ENCODE assay signal across 24 mouse cellular contexts in genomic region chr5:88950337-88950736, GRCm38 (mm10).
DNase-seq lines count a peak whose midpoint lies in the region; ATAC-seq lines count a peak whose summit lies in the region.
"Had no signal": no experiment of that assay in that cellular context is flagged by ENCODE, and none has a peak within 500 bp of the region (broad histone marks: within the 10 kb centered on the region; RNA-seq: fewer than 3 reads in every experiment).

No protein-coding gene starts in this region.

- 88% methylated on average over 7 of the region's 7 CpGs for WGBS in midbrain, embryonic 11.5 days
- WGBS in midbrain, embryonic 10.5 days = 91% methylated on average over 7 of the region's 7 CpGs
- 60% methylated on average over 7 of the region's 7 CpGs for WGBS in forebrain, embryonic 16.5 days

- H3K9me3 ChIP-seq in midbrain, embryonic 11.5 days (ENCODE audit: control insufficient read depth, low read length) = no peaks in the 10 kb centered on the region
- H3K9me3 ChIP-seq in midbrain, embryonic 10.5 days (replicated peaks) = no peaks in the 10 kb centered on the region
- H3K9me3 ChIP-seq in forebrain, embryonic 16.5 days (ENCODE audit: control insufficient read depth, low read length) = no peaks in the 10 kb centered on the region
- H3K9me3 ChIP-seq: embryonic facial prominence, embryonic 10.5 days; heart, embryonic 10.5 days; hindbrain, embryonic 10.5 days; liver, embryonic 13.5 days; neural tube, embryonic 12.5 days had no signal

- no peak overlapping the region for H3K9ac ChIP-seq in midbrain, embryonic 11.5 days (ENCODE audit: low read length)
- no peak overlapping the region for H3K9ac ChIP-seq in forebrain, embryonic 16.5 days (replicated peaks; ENCODE audit: low read depth, low read length)
- H3K9ac ChIP-seq: liver, embryonic 13.5 days; lung, embryonic 14.5 days; neural tube, embryonic 12.5 days had no signal

- no peaks in the 10 kb centered on the region for H3K4me1 ChIP-seq in midbrain, embryonic 11.5 days (ENCODE audit: control insufficient read depth, insufficient read depth, low read length)
- H3K4me1 ChIP-seq in midbrain, embryonic 10.5 days = peaks cover 10% of the 10 kb centered on the region
- H3K4me1 ChIP-seq in forebrain, embryonic 16.5 days (replicated peaks; ENCODE audit: control insufficient read depth, insufficient read depth, low read length) = 0 out of 2 replicates have a peak, but pooled peaks cover 2% of the 10 kb centered on the region
- H3K4me1 ChIP-seq: embryonic facial prominence, embryonic 10.5 days; heart, embryonic 10.5 days; hindbrain, embryonic 10.5 days; neural tube, embryonic 12.5 days had no signal

- H3K36me3 ChIP-seq in midbrain, embryonic 11.5 days (ENCODE audit: control insufficient read depth, insufficient read depth, low read length) = no peaks in the 10 kb centered on the region
- no peaks in the 10 kb centered on the region for H3K36me3 ChIP-seq in midbrain, embryonic 10.5 days
- H3K36me3 ChIP-seq in forebrain, embryonic 16.5 days (ENCODE audit: control insufficient read depth, insufficient read depth) = no peaks in the 10 kb centered on the region
- H3K36me3 ChIP-seq: embryonic facial prominence, embryonic 10.5 days; heart, embryonic 10.5 days; hindbrain, embryonic 10.5 days; liver, embryonic 13.5 days; neural tube, embryonic 12.5 days had no signal

- ATAC-seq in midbrain, embryonic 11.5 days (ENCODE audit: low FRiP score) = no peak
- ATAC-seq in forebrain, embryonic 16.5 days = peak; percentile 78
- ATAC-seq: activated CD4-positive, CD25-positive, alpha-beta regulatory T cell, adult 4 months; hindbrain, postnatal 0 days; intestine, embryonic 16.5 days had no signal

- H3K27me3 ChIP-seq in midbrain, embryonic 11.5 days (ENCODE audit: control insufficient read depth, insufficient read depth, low read length) = no peaks in the 10 kb centered on the region
- H3K27me3 ChIP-seq in midbrain, embryonic 10.5 days (ENCODE audit: low read depth, poor library complexity, severe bottlenecking) = no peaks in the 10 kb centered on the region
- no peaks in the 10 kb centered on the region for H3K27me3 ChIP-seq in forebrain, embryonic 16.5 days (replicated peaks; ENCODE audit: control insufficient read depth, insufficient read depth, low read length)
- H3K27me3 ChIP-seq: liver, embryonic 13.5 days; neural tube, embryonic 12.5 days had no signal

- H3K4me3 ChIP-seq in midbrain, embryonic 11.5 days (ENCODE audit: low read depth, low read length) = no peak overlapping the region
- no peak overlapping the region for H3K4me3 ChIP-seq in midbrain, embryonic 10.5 days
- no peak overlapping the region for H3K4me3 ChIP-seq in forebrain, embryonic 16.5 days (replicated peaks; ENCODE audit: low read length)
- H3K4me3 ChIP-seq: embryonic facial prominence, embryonic 10.5 days; heart, embryonic 10.5 days; hindbrain, embryonic 10.5 days; left cerebral cortex, adult 2 months; liver, embryonic 13.5 days; neural tube, embryonic 12.5 days had no signal

- DNase-seq in heart, adult 11 months = peak; percentile 90
- no peak for DNase-seq in heart, postnatal 4 days
- DNase-seq in midbrain, embryonic 11.5 days (ENCODE audit: low spot score, missing footprints) = peak; percentile 66
- DNase-seq in midbrain, embryonic 10.5 days (ENCODE audit: low spot score) = no peak
- no peak for DNase-seq in urinary bladder, postnatal 10 days (ENCODE audit: low spot score)
- no peak for DNase-seq in kidney, postnatal 25 days
- DNase-seq: adrenal gland, adult 8-10 months; cerebellum, adult 11-12 months; kidney, adult 9 months; kidney, postnatal 14 days; liver, embryonic 13.5 days; lung, embryonic 14.5 days; midbrain, embryonic 14.5 days; right cerebral cortex, postnatal 14 days had no signal

- no peak overlapping the region for H3K4me2 ChIP-seq in midbrain, embryonic 11.5 days
- H3K4me2 ChIP-seq in forebrain, embryonic 16.5 days (ENCODE audit: low read length) = no peak overlapping the region
- H3K4me2 ChIP-seq: liver, embryonic 13.5 days; lung, embryonic 14.5 days; neural tube, embryonic 12.5 days had no signal

- no peak overlapping the region for H3K27ac ChIP-seq in midbrain, embryonic 11.5 days (ENCODE audit: low read depth, low read length)
- no peak overlapping the region for H3K27ac ChIP-seq in midbrain, embryonic 10.5 days (replicated peaks)
- H3K27ac ChIP-seq in forebrain, embryonic 16.5 days (ENCODE audit: low read length) = no peak overlapping the region
- H3K27ac ChIP-seq: embryonic facial prominence, embryonic 10.5 days; heart, embryonic 10.5 days; hindbrain, embryonic 10.5 days; hindbrain, postnatal 0 days; left cerebral cortex, adult 2 months; liver, embryonic 13.5 days; neural tube, embryonic 12.5 days; stomach, postnatal 0 days had no signal

Comparison
In these comparisons a context has a peak if more than half of its experiments do, and no peak if none do; other contexts are left out.
1. DNase-seq: peak in heart, adult 11 months (single experiment) and midbrain, embryonic 11.5 days (single experiment); none in heart, postnatal 4 days (single experiment), midbrain, embryonic 10.5 days (single experiment), urinary bladder, postnatal 10 days (single experiment) and kidney, postnatal 25 days (0 of 2).